Mouse (Mus musculus): ENCODE results near the gene Foxr1. TPM values are rescaled to one million over a fixed set of nuclear protein-coding genes. Genes with fewer than 3 reads are reported as not detected.

The Foxr1 gene
- total and polyA plus RNA-seq, 2 experiments from 2014 or later, result not detected

DNA sequence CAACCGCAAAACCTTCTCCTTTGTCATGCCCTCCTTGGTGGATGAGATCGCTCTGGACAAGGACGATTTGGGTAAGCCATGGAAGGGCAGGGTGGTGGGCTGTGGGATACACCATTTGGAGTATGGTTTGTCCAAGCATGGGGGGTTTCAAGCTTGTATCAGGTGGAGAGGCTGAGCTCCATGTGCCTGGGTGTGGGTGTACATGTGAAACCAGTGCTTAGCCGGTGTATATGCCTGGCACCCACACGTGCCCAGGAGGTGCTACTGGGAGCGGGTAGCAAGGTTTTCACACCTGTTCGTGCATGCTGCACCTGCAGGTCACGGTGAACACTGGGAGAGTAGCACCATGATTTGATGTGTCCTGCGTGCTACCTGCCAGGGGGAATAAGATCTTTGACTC is 42.4 kb downstream of the Foxr1 start:
- Histone ChIP-seq H3K27ac (peak overlapping the region; percentile 85; the same call in 1 of the 2 replicates), H3K4me1 (ENCODE audit: insufficient read depth, low read length) (no peaks in the 10 kb centered on the region), H3K9ac (replicated peaks; ENCODE audit: low read length) (no peak overlapping the region), H3K9me3 (ENCODE audit: low read length) (no peaks in the 10 kb centered on the region), H3K36me3 (ENCODE audit: insufficient read depth, low read length) (peaks cover 31% of the 10 kb centered on the region), H3K4me2 (ENCODE audit: low read depth, low read length) (peak overlapping the region; percentile 95), H3K27me3 (ENCODE audit: insufficient read depth, low read length) (no peaks in the 10 kb centered on the region), H3K4me3 (ENCODE audit: low read length) (no peak overlapping the region)
- DNase-seq (ENCODE audit: low spot score) (no peak), ATAC-seq (no peak)
- WGBS, result 80% methylated on average over 9 of the region's 9 CpGs
- TF ChIP-seq CTCF (IDR thresholded peaks at IDR 0.05; ENCODE audit: low read depth), result no peak

DNA sequence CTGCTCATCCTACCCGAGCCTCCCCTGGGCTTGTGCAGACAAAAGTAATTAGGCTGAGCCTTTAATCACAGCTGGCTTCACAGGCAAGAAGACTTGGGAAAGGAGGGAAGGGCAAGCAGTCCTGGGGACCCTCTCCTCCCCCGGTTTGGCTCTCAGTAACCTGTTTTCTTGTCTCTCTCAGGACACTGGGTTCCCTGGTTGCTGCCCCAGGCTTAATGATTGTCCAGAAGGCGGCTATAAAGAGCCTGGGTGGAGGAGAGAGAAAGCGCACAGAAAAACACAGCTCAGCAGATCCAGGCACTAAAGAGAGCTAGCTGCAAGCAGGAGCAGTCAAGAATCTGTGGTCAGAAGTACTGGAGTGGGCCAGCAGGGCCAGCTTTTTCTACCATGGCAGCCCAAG is 42.8 kb downstream of the Foxr1 start:
- WGBS, result 13% methylated on average over 4 of the region's 4 CpGs
- no peak for ATAC-seq
- Histone ChIP-seq H3K4me2 (ENCODE audit: low read depth, low read length) (peak overlapping the region; percentile 95), H3K9me3 (ENCODE audit: low read length) (no peaks in the 10 kb centered on the region), H3K27ac (peak overlapping the region; percentile 85; the same call in 1 of the 2 replicates), H3K4me3 (ENCODE audit: low read length) (peak overlapping the region; percentile 74), H3K9ac (replicated peaks; ENCODE audit: low read length) (no peak overlapping the region), H3K4me1 (ENCODE audit: insufficient read depth, low read length) (no peaks in the 10 kb centered on the region), H3K36me3 (ENCODE audit: insufficient read depth, low read length) (peaks cover 27% of the 10 kb centered on the region), H3K27me3 (ENCODE audit: insufficient read depth, low read length) (no peaks in the 10 kb centered on the region)
- peak; percentile 25 for DNase-seq (ENCODE audit: low spot score)
- TF ChIP-seq CTCF (IDR thresholded peaks at IDR 0.05; ENCODE audit: low read depth), result peak; percentile 10; the same call in 1 of the 2 replicates

DNA sequence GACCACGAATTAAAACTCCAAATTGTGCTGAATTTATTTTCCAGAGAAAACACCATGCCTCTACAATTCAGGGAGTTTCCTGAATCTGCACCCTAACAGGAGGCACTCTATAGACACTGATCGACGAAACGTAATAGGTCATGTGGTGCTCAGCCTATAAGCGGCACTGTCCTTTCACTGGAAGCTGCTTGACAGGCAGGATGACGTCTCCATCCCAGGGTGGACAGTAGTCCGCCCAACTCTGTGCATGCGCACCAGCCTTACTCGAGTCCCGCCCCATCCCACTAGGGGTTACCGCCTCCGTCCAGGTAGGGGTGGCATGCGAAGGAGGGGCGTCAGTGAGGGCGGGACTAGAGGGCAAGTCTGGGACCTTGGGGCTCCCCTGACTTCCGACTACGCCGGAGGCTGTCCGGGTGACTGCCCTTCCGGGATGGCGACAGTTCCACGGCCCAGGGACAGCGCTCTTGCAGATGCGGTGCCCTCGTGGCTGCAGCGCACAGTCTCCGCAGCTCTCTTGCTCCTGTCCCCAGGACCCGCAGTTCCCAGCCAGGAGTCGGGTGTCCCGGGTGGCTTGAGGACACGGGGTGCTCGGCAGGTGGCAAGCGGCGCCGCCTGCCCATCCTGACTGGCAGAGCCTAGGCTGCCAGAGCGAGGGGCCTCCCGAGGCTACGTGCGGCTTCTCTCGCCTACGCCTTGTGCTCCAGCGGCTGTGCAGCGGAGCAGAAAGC is 44.1 kb downstream of the Foxr1 start, which contains the start of gene Slc37a4:
Gene Slc37a4, plus strand, starts transcription at position 169 of the 728 bp plus-strand sequence.
- H3K9ac ChIP-seq (replicated peaks; ENCODE audit: low read length), result peak within 1 kb of the TSS; percentile 81
- H3K9me3 ChIP-seq (ENCODE audit: low read length), result no peaks in the 10 kb centered on the region
- H3K36me3 ChIP-seq (ENCODE audit: insufficient read depth, low read length), result peaks cover 17% of the 10 kb centered on the region
- no peaks in the 10 kb centered on the region for H3K27me3 ChIP-seq (ENCODE audit: insufficient read depth, low read length)
- ATAC-seq (peak; percentile 98), DNase-seq (ENCODE audit: low spot score) (peak; percentile 97)
- TF ChIP-seq CTCF (IDR thresholded peaks at IDR 0.05; ENCODE audit: low read depth), result peak; percentile 38
- H3K27ac ChIP-seq, result peak within 1 kb of the TSS; percentile 85
- peak within 1 kb of the TSS; percentile 74 for H3K4me3 ChIP-seq (ENCODE audit: low read length)
- no peaks in the 10 kb centered on the region for H3K4me1 ChIP-seq (ENCODE audit: insufficient read depth, low read length)
- WGBS, result under 1% methylated on average over 43 of the region's 43 CpGs
- H3K4me2 ChIP-seq (ENCODE audit: low read depth, low read length), result peak within 1 kb of the TSS; percentile 95

DNA sequence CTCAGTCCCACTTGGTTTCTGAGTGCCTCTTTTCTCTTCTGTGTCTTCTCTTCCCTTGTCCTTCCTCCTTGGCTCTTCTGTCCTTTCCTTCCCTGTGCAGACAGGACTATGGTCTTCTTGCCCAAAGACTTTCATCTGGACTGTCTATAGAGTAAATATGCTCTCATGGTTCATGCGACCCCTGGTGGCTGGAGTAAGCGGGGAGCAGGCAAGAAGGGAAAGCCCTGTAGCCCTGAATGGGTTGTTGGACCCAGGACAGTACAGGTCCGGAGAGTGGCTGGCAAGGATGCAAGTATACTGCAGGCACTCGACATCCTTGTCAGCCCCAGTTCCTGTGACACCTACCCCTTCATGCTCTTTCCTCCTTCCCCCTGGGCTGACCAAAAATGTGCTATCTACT is 49.5 kb downstream of the Foxr1 start:
- DNase-seq (ENCODE audit: low spot score) (peak; percentile 82), ATAC-seq (peak; percentile 66)
- H3K9ac ChIP-seq (replicated peaks; ENCODE audit: low read length), result no peak overlapping the region
- H3K4me1 ChIP-seq (ENCODE audit: insufficient read depth, low read length), result no peaks in the 10 kb centered on the region
- TF ChIP-seq CTCF (IDR thresholded peaks at IDR 0.05; ENCODE audit: low read depth), result peak; percentile 90
- WGBS, result 32% methylated on average over 4 of the region's 4 CpGs
- no peaks in the 10 kb centered on the region for H3K27me3 ChIP-seq (ENCODE audit: insufficient read depth, low read length)
- no peaks in the 10 kb centered on the region for H3K9me3 ChIP-seq (ENCODE audit: low read length)
- peaks cover 37% of the 10 kb centered on the region for H3K36me3 ChIP-seq (ENCODE audit: insufficient read depth, low read length)
- H3K27ac ChIP-seq, result no peak overlapping the region
- H3K4me2 ChIP-seq (ENCODE audit: low read depth, low read length), result no peak overlapping the region
- H3K4me3 ChIP-seq (ENCODE audit: low read length), result no peak overlapping the region

DNA sequence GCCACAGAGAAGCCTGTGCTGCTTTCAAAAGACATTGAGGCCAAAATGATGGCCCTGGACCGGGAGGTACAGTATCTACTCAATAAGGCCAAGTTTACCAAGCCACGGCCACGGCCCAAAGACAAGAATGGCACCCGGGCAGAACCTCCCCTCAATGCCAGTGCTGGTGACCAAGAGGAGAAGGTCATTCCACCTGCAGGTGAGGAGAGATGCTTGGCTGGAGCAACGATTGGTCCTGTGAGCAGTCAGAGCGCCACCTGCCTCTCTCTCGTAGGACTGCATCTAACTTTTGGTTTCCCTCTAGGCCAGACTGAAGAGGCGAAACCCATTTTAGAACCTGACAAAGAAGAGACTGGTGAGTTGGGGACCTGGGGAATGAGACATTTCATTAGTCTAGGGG is 51.7 kb downstream of the Foxr1 start:
- no peak overlapping the region for H3K9ac ChIP-seq (replicated peaks; ENCODE audit: low read length)
- H3K4me1 ChIP-seq (ENCODE audit: insufficient read depth, low read length), result no peaks in the 10 kb centered on the region
- peak; percentile 82 for TF ChIP-seq CTCF (IDR thresholded peaks at IDR 0.05; ENCODE audit: low read depth)
- no peaks in the 10 kb centered on the region for H3K27me3 ChIP-seq (ENCODE audit: insufficient read depth, low read length)
- 0 out of 2 replicates have a peak, but pooled peaks have one; percentile 16 for ATAC-seq
- peak; percentile 64 for DNase-seq (ENCODE audit: low spot score)
- H3K4me2 ChIP-seq (ENCODE audit: low read depth, low read length), result no peak overlapping the region
- peaks cover 58% of the 10 kb centered on the region for H3K36me3 ChIP-seq (ENCODE audit: insufficient read depth, low read length)
- no peak overlapping the region for H3K4me3 ChIP-seq (ENCODE audit: low read length)
- 59% methylated on average over 8 of the region's 8 CpGs for WGBS
- no peaks in the 10 kb centered on the region for H3K9me3 ChIP-seq (ENCODE audit: low read length)
- no peak overlapping the region for H3K27ac ChIP-seq

DNA sequence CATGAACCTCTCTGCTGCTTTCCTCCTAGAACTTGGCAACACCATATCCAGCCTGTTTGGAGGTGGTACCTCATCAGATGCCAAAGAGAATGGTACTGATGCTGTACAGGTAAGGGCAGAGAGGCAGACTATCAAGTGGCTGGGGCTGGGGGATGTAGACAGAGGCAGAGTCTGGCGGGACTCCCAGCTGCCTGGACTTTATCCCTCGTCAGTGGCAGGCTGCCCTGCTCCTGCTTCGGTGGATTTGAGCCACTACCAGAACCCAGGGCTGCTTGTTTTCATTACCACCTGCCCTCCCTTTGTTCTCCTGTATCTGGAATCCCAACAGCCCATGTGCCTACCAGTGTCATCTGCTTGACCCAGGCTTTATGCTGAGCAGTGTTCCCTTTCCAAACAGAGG is 53.7 kb downstream of the Foxr1 start:
- Histone ChIP-seq H3K9ac (replicated peaks; ENCODE audit: low read length) (no peak overlapping the region), H3K27ac (no peak overlapping the region), H3K36me3 (ENCODE audit: insufficient read depth, low read length) (peaks cover 77% of the 10 kb centered on the region), H3K27me3 (ENCODE audit: insufficient read depth, low read length) (no peaks in the 10 kb centered on the region), H3K4me3 (ENCODE audit: low read length) (no peak overlapping the region), H3K4me1 (ENCODE audit: insufficient read depth, low read length) (no peaks in the 10 kb centered on the region), H3K4me2 (ENCODE audit: low read depth, low read length) (no peak overlapping the region), H3K9me3 (ENCODE audit: low read length) (no peaks in the 10 kb centered on the region)
- 82% methylated on average over 3 of the region's 3 CpGs for WGBS
- TF ChIP-seq CTCF (IDR thresholded peaks at IDR 0.05; ENCODE audit: low read depth), result no peak
- ATAC-seq, result no peak
- no peak for DNase-seq (ENCODE audit: low spot score)

DNA sequence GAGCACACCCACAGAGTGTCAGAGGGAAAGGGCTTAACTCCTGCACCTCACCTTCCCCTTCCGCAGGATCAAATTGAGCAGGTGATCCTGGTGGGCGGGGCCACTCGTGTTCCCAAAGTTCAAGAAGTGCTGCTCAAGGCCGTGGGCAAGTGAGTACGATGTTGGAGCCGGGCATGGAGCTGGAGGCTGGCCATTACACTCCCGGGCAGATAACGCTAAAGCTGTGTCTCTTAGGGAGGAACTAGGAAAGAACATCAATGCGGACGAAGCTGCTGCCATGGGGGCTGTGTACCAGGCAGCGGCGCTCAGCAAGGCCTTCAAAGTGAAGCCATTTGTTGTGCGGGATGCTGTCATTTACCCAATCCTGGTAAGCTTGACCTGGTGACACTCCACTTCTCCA is 56.3 kb downstream of the Foxr1 start:
- Histone ChIP-seq H3K9ac (replicated peaks; ENCODE audit: low read length) (no peak overlapping the region), H3K4me2 (ENCODE audit: low read depth, low read length) (no peak overlapping the region), H3K27ac (no peak overlapping the region), H3K9me3 (ENCODE audit: low read length) (no peaks in the 10 kb centered on the region), H3K4me3 (ENCODE audit: low read length) (no peak overlapping the region), H3K27me3 (ENCODE audit: insufficient read depth, low read length) (no peaks in the 10 kb centered on the region), H3K4me1 (ENCODE audit: insufficient read depth, low read length) (peaks cover 9% of the 10 kb centered on the region), H3K36me3 (ENCODE audit: insufficient read depth, low read length) (peaks cover 78% of the 10 kb centered on the region)
- no peak for TF ChIP-seq CTCF (IDR thresholded peaks at IDR 0.05; ENCODE audit: low read depth)
- WGBS, result 95% methylated on average over 13 of the region's 13 CpGs
- no peak for DNase-seq (ENCODE audit: low spot score)
- ATAC-seq, result no peak

Small RNAs within 50 kb of the gene (microRNA-seq; reads per million reads assigned to microRNA genes)
- gene Mir7085, result 0 to 0.35 reads per million in 2 experiments

Other genes with a start within 250 kb of the Foxr1 start
- 24.2 and 30.5 TPM in 2 replicates for gene Cbl, start 207.1 kb downstream of the Foxr1 start, total RNA-seq (2014; rRNA removed)
- gene Cbl, start 207.1 kb downstream of the Foxr1 start, polyA plus RNA-seq (2015; fragmentation: Nextera tagmentation; extraction: Ambion mirVana), result 13.2 and 14.3 TPM in 2 replicates
- gene Ccdc153, start 200.5 kb downstream of the Foxr1 start, total RNA-seq (2014; rRNA removed), result 1.0 TPM in 1 of 2 replicates, not detected in the other
- 2.2 and 2.6 TPM in 2 replicates for gene Ccdc153, start 200.5 kb downstream of the Foxr1 start, polyA plus RNA-seq (2015; fragmentation: Nextera tagmentation; extraction: Ambion mirVana)
- gene Pdzd3, start 189.7 kb downstream of the Foxr1 start, total RNA-seq (2014; rRNA removed), result 0.31 TPM in 1 of 2 replicates, not detected in the other
- 0.13 and 0.34 TPM in 2 replicates for gene Pdzd3, start 189.7 kb downstream of the Foxr1 start, polyA plus RNA-seq (2015; fragmentation: Nextera tagmentation; extraction: Ambion mirVana)
- 5.7 and 12.7 TPM in 2 replicates for gene Nlrx1, start 172.5 kb downstream of the Foxr1 start, total RNA-seq (2014; rRNA removed)
- gene Nlrx1, start 172.5 kb downstream of the Foxr1 start, polyA plus RNA-seq (2015; fragmentation: Nextera tagmentation; extraction: Ambion mirVana), result 5.1 and 6.9 TPM in 2 replicates
- 59.1 and 69.6 TPM in 2 replicates for gene Abcg4, start 152.5 kb downstream of the Foxr1 start, total RNA-seq (2014; rRNA removed)
- 21.0 and 24.1 TPM in 2 replicates for gene Abcg4, start 152.5 kb downstream of the Foxr1 start, polyA plus RNA-seq (2015; fragmentation: Nextera tagmentation; extraction: Ambion mirVana)
- gene Hinfp, start 135.5 kb downstream of the Foxr1 start, total RNA-seq (2014; rRNA removed), result 28.4 and 38.6 TPM in 2 replicates
- 14.8 and 15.2 TPM in 2 replicates for gene Hinfp, start 135.5 kb downstream of the Foxr1 start, polyA plus RNA-seq (2015; fragmentation: Nextera tagmentation; extraction: Ambion mirVana)
- 50.5 and 55.6 TPM in 2 replicates for gene C2cd2l, start 120.9 kb downstream of the Foxr1 start, total RNA-seq (2014; rRNA removed)
- 19.6 and 22.8 TPM in 2 replicates for gene C2cd2l, start 120.9 kb downstream of the Foxr1 start, polyA plus RNA-seq (2015; fragmentation: Nextera tagmentation; extraction: Ambion mirVana)
- gene Dpagt1, start 115.1 kb downstream of the Foxr1 start, total RNA-seq (2014; rRNA removed), result 16.4 and 24.6 TPM in 2 replicates
- 30.9 and 34.9 TPM in 2 replicates for gene Dpagt1, start 115.1 kb downstream of the Foxr1 start, polyA plus RNA-seq (2015; fragmentation: Nextera tagmentation; extraction: Ambion mirVana)
- gene H2afx, start 106.4 kb downstream of the Foxr1 start, total RNA-seq (2014; rRNA removed), result 272 and 314 TPM in 2 replicates
- 123 and 136 TPM in 2 replicates for gene H2afx, start 106.4 kb downstream of the Foxr1 start, polyA plus RNA-seq (2015; fragmentation: Nextera tagmentation; extraction: Ambion mirVana)
- gene Hmbs, start 96.9 kb downstream of the Foxr1 start, total RNA-seq (2014; rRNA removed), result 38.7 and 38.8 TPM in 2 replicates
- 64.3 and 67.3 TPM in 2 replicates for gene Hmbs, start 96.9 kb downstream of the Foxr1 start, polyA plus RNA-seq (2015; fragmentation: Nextera tagmentation; extraction: Ambion mirVana)
- gene Vps11, start 79.5 kb downstream of the Foxr1 start, total RNA-seq (2014; rRNA removed), result 41.6 and 53.2 TPM in 2 replicates
- 39.3 and 39.9 TPM in 2 replicates for gene Vps11, start 79.5 kb downstream of the Foxr1 start, polyA plus RNA-seq (2015; fragmentation: Nextera tagmentation; extraction: Ambion mirVana)
- gene Hyou1, start 61.6 kb downstream of the Foxr1 start, total RNA-seq (2014; rRNA removed), result 60.6 and 95.7 TPM in 2 replicates
- 15.5 and 17.4 TPM in 2 replicates for gene Hyou1, start 61.6 kb downstream of the Foxr1 start, polyA plus RNA-seq (2015; fragmentation: Nextera tagmentation; extraction: Ambion mirVana)
- 72.7 and 93.9 TPM in 2 replicates for gene Slc37a4, start 44.3 kb downstream of the Foxr1 start, total RNA-seq (2014; rRNA removed)
- gene Slc37a4, start 44.3 kb downstream of the Foxr1 start, polyA plus RNA-seq (2015; fragmentation: Nextera tagmentation; extraction: Ambion mirVana), result 40.2 and 40.3 TPM in 2 replicates
- gene Rps25, start 34.0 kb downstream of the Foxr1 start, total RNA-seq (2014; rRNA removed), result 190 and 229 TPM in 2 replicates
- gene Rps25, start 34.0 kb downstream of the Foxr1 start, polyA plus RNA-seq (2015; fragmentation: Nextera tagmentation; extraction: Ambion mirVana), result 1,650 and 1,709 TPM in 2 replicates
- 108 and 120 TPM in 2 replicates for gene Trappc4, start 33.5 kb downstream of the Foxr1 start, total RNA-seq (2014; rRNA removed)
- gene Trappc4, start 33.5 kb downstream of the Foxr1 start, polyA plus RNA-seq (2015; fragmentation: Nextera tagmentation; extraction: Ambion mirVana), result 293 and 307 TPM in 2 replicates
- gene Ccdc84, start 22.6 kb downstream of the Foxr1 start, total RNA-seq (2014; rRNA removed), result 14.7 and 23.6 TPM in 2 replicates
- gene Ccdc84, start 22.6 kb downstream of the Foxr1 start, polyA plus RNA-seq (2015; fragmentation: Nextera tagmentation; extraction: Ambion mirVana), result 26.0 and 31.1 TPM in 2 replicates
- not detected in 2 replicates for gene Upk2, start 13.8 kb upstream of the Foxr1 start, total RNA-seq (2014; rRNA removed)
- not detected in 2 replicates for gene Upk2, start 13.8 kb upstream of the Foxr1 start, polyA plus RNA-seq (2015; fragmentation: Nextera tagmentation; extraction: Ambion mirVana)
- gene Bcl9l, start 41.7 kb upstream of the Foxr1 start, total RNA-seq (2014; rRNA removed), result 32.7 and 44.5 TPM in 2 replicates
- 7.8 and 8.4 TPM in 2 replicates for gene Bcl9l, start 41.7 kb upstream of the Foxr1 start, polyA plus RNA-seq (2015; fragmentation: Nextera tagmentation; extraction: Ambion mirVana)
- gene Cxcr5, start 120.7 kb upstream of the Foxr1 start, total RNA-seq (2014; rRNA removed), result not detected in 2 replicates
- not detected in 2 replicates for gene Cxcr5, start 120.7 kb upstream of the Foxr1 start, polyA plus RNA-seq (2015; fragmentation: Nextera tagmentation; extraction: Ambion mirVana)
- gene Ddx6, start 163.8 kb upstream of the Foxr1 start, total RNA-seq (2014; rRNA removed), result 52.9 and 56.2 TPM in 2 replicates
- 22.3 and 22.7 TPM in 2 replicates for gene Ddx6, start 163.8 kb upstream of the Foxr1 start, polyA plus RNA-seq (2015; fragmentation: Nextera tagmentation; extraction: Ambion mirVana)
- not detected in 2 replicates for gene Treh, start 232.1 kb upstream of the Foxr1 start, total RNA-seq (2014; rRNA removed)
- gene Treh, start 232.1 kb upstream of the Foxr1 start, polyA plus RNA-seq (2015; fragmentation: Nextera tagmentation; extraction: Ambion mirVana), result not detected in 2 replicates